Comparison of ENCODE assay signal across 17 mouse cellular contexts in genomic region chr4:49107895-49108294, GRCm38 (mm10). TPM values are rescaled to one million over a fixed set of nuclear protein-coding genes. Genes with fewer than 3 reads are reported as not detected.
"Had no signal": no experiment of that assay in that cellular context is flagged by ENCODE, and none has a peak within 500 bp of the region (broad histone marks: within the 10 kb centered on the region; RNA-seq: fewer than 3 reads in every experiment).

No protein-coding gene starts in this region.

- H3K9me3 ChIP-seq: lung, embryonic 15.5 days; midbrain, embryonic 10.5 days; midbrain, embryonic 12.5 days; neural tube, embryonic 13.5 days; neural tube, embryonic 15.5 days had no signal

- H3K36me3 ChIP-seq: lung, embryonic 15.5 days; midbrain, embryonic 10.5 days; midbrain, embryonic 12.5 days; neural tube, embryonic 13.5 days; neural tube, embryonic 15.5 days had no signal

- H3K27me3 ChIP-seq: lung, embryonic 15.5 days; midbrain, embryonic 12.5 days; neural tube, embryonic 13.5 days; neural tube, embryonic 15.5 days had no signal

- DNase-seq: lung, adult 2 months; lung, postnatal 14 days; lung, postnatal 36 days; right cerebral cortex, postnatal 4 days; spleen, adult 18-20 months; thymus, adult 18-20 months; thymus, postnatal 14 days; thymus, postnatal 36 days had no signal

- H3K27ac ChIP-seq: lung, embryonic 15.5 days; macrophage; midbrain, embryonic 10.5 days; midbrain, embryonic 12.5 days; neural tube, embryonic 13.5 days had no signal

- H3K4me2 ChIP-seq: lung, embryonic 15.5 days; midbrain, embryonic 12.5 days; neural tube, embryonic 13.5 days; neural tube, embryonic 15.5 days had no signal

- H3K4me3 ChIP-seq: lung, embryonic 15.5 days; midbrain, embryonic 10.5 days; midbrain, embryonic 12.5 days; myocyte; neural tube, embryonic 13.5 days; neural tube, embryonic 15.5 days had no signal

- H3K9ac ChIP-seq: lung, embryonic 15.5 days; midbrain, embryonic 12.5 days; neural tube, embryonic 13.5 days; neural tube, embryonic 15.5 days had no signal

- ATAC-seq: lung, postnatal 0 days; midbrain, embryonic 16.5 days had no signal

- H3K4me1 ChIP-seq: lung, embryonic 15.5 days had no signal

RNA-seq across cellular contexts. Expression of gene Plppr1, which starts 48.8 kb away (rescaled TPM):
- polyA plus RNA-seq: lung, adult 2 months; macrophage; myocyte had no signal
